Mouse (Mus musculus) ZHBTc4 (cell line): ENCODE measurements at regions not wholly inside any gene's neighbourhood (a gene's known extent, or its start where the extent isn't known, plus 50 kb on each side); places are given as distances from the start of the nearest gene placed in this dataset.
"Not testable (repeated sequence)": the region's sequence is repeated elsewhere in the genome, so short reads cannot be mapped to it uniquely, and the experiment has no call there.

Source experiments
- DNase-seq: peaks from one replicate; pipeline ENCODE4 v3.0.0-alpha.2; 2011; ENCODE audit warnings: low read depth, low spot score

- DNase-seq: no peak
These were observed 114.0 kb upstream of the Nxpe4 start for GRCm38 (mm10) chr9:48047846-48048245.

DNA sequence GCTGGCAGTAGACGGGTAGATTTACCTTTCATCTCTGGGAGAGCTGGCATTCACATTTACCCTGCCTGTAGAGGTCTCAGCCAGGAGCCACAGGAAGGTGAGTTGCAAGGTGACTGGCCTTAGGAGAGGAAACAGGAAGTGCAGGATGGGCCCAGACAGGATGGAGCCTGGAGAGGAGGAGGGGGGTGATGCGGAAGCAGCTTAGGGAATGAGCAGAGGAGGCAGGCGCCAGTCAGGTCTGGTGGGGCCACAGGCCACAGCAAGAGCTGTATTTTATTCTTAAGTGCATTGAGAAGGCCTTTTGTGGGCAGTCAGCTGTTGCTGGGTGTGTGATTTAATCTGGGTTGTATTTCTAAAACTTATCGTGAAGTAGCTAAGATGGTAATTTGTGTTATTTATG, 108.2 kb upstream of the Nxpe4 start:
- no peak for DNase-seq

- no peak for DNase-seq
These were observed 106.6 kb upstream of the Nxpe4 start for GRCm38 (mm10) chr9:48055246-48055645.

GRCm38 (mm10) chr9:48058599-48058998, 103.2 kb upstream of the Nxpe4 start:
- no peak for DNase-seq

DNA sequence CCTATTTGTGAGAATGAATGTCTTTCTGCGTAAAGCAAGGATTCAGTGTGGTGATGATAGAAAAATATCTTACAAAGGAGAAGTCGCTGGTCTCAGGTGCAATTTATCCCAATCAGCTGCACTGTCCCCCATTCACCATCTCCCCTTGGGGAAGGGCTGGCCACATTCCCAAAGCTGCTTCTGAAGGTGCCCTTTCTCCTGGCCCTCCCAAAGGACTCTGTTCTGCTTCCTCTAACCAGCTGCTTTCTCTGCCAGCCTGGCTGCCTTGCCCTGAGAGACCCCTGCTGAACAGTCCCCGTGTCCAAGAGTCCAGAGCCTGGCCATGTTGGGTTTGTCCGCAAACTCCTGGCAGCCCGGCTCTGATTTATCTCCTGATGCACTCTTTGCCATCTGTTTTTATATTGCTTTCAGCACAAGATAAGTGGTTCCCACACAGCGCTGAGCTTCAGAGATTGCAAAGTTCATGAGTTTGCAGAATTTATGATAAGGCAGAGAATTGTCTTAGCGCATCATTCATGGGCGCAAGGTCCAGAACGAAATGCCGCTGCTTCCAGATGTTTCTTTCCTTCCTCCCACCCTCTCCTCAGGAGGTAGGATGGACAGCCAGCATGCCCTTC, 102.2 kb upstream of the Nxpe4 start:
- DNase-seq: no peak

GRCm38 (mm10) chr9:48060996-48061395, 100.8 kb upstream of the Nxpe4 start:
- DNase-seq: no peak

- no peak for DNase-seq
These were observed 95.0 kb upstream of the Nxpe4 start for GRCm38 (mm10) chr9:48066730-48067345.

DNA sequence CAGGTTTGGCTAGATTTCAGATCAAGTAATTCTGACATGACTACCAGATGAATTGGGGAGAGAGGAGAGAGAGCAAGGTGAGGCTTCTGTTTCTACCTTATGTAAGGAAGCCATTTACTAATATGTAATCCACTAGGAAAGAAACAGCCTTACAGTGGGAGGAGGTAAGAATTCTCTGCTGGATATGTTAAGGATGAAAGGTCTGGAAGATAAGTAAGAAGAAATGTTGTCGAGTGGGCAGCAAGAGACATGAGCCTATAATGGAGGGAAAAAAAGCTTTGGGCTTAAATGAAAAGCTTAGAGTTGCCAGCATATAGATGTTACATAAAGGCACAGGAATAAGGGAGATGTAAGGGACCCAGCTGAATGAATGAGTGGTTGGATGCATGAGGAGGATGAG, 89.2 kb upstream of the Nxpe4 start:
- no peak for DNase-seq

GRCm38 (mm10) chr9:48073096-48073495, 88.7 kb upstream of the Nxpe4 start:
- DNase-seq: no peak

DNA sequence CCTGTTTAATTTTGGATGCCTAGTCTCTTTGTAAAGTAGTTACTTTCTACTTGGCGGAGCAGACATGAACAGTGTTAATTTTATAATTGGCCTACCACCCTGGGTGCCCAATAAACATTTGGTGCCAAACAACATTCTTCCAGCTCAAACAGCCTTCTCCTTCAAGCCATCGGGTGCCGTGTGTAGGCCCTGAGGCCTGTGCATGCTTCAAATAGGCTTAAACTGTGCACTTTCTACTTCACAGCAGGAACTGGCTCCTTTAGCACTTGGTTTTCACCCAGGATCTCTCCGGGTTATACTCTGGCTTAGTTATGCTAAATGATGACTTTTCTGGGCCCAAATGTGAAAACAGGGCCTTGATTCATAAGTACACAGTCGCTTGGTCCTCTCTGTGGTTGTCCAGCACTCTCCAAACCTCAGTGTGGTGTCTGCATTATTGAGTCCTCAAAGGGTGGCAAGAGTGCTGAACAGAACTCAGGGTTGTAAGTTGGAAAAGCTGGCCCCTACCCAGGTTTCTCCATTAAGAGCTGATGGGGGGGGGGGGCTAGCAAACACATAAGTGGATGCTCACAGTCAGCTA, 86.1 kb upstream of the Nxpe4 start:
- DNase-seq: no peak

DNA sequence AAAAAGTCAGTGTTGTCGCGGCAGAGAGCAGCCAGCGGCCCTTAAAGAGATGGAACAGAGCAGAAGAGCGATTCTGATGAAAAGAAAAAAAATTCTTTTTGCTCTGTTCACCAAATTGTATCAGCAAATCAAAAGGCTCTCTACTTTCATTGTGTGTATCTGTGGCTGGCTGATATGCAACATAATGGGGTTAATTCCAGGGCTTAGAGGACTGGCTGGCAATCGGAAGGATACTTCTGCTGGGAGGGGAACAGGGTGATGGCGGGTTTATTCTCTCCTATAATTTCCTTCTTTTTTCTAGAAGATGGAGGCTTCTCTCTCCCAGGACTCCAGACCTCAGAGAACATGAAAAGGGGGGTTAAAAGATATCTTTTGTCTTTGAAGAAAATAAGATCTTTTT, 79.4 kb upstream of the Nxpe4 start:
- peak; percentile 16 for DNase-seq

DNA sequence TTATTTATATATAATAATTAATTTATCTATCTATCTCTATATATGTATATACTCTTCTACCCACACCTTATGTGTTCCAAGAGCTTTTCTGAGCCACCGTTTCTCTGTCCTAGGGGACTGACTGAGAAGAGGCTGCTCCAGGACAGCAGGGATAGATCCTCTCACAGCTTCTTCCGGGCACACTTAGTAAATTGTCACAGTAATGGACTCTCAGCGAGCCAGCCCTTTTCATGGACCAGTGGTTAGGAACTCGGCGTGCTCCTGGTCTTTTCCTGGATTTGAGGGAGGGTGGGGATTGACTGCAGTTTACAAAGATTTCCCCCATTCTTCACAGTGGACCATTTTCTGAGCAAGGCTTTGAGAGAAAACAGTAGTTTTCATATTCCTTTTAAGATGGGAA, 77.6 kb upstream of the Nxpe4 start:
- DNase-seq: not testable (repeated sequence)

DNA sequence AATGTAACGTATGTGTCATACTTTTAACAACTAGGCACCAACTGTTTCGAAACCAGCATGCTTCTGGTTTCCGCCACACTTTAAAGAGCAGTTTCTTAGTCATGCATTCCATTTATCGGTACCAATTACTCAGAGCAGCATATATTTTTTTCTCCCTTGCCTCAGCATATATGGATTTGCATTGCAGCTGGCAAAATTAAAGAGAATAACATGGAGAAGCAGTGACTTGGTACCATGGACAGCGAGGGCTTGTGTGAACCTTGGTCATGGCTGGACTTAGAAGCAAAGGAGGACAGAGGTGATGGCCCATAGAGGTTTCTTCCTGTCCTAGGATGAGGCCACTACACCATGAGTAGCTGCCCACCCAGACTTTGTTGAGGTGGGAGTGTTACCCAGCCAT, 72.2 kb upstream of the Nxpe4 start:
- no peak for DNase-seq

DNA sequence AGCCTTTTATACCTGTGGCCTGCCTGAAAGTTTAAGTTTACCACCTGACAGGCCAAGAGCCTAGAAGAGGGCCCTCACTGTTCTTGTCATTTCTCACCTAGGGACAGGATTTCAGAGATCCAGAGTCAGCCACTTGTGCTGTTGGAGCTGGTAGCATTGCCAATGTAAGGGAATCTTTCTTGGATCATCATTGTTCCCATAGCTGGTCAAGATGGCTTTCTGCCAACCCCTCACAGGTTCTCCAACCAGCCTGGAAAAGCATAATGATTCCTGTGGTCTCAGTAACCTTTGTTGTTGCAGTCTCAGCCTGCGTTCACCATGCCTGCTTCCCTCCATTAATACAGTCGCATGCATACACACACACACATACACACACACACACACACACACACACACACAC, 67.1 kb upstream of the Nxpe4 start:
- DNase-seq: no peak

- DNase-seq: no peak
These were observed 62.0 kb upstream of the Nxpe4 start for GRCm38 (mm10) chr9:48099846-48100245.

DNA sequence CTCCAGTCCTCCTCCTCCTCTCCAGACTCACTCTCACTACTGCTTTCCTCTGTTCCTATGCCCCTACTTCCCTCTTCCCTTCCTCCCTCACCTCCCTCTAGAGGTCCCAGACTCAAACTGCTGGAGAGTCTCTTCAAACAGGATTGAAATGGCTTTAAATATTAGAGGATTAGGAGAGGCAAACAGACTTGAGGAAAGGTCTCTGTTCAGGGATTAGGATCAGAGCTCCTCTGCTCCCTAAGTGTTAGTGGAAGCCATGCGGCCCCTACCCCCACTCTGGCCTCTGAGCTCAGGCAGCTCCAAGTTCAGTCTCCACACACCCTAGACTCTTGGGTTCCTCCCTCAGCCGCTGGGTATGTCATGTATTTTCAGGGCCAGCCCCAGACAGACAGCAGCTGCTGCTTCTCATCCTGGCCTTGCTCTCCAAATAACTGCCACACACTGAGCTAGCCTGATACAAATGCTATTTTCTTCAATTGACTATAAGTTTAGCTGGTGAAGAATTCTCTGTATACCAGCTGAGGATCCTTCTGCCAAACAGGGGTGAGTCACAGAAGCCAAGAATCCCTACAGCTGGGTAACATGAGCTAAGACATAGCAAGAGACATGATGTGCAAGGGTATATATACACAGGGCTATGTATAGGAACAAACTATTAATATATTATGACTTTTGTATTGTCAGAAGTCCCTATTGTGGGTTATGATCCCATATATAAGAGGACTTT, 55.2 kb upstream of the Nxpe4 start:
- DNase-seq: no peak

DNA sequence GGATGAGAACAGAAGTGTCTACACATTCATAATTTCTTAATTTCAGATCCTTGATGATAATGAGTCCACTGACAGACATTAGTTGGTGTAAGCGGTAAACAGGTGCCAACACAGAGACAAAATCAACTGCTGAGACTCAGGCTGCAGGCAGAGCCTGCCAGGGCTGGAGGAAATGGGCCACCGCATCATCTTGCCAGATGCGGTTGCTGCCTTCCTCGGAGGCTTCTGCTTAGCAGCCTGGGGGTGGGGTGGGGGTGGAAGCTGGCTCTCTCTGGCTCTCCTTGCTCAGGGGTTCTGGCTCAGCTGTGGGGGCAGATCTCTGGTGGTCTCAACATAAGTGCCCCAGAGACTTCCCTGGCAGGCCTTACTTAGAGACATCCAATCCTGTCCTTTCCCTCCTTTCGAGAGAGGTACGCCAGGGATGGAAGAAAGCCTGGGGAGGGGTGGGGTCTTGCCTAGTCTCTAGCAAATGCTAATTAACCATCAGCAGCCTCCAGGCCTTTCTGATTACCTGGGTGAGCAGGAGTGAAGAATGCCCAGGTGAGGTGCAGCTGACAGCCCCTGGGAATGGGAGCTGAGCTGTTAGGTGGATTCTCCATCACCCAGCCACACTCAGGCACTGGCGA, 52.7 kb upstream of the Nxpe4 start:
- DNase-seq: no peak

GRCm38 (mm10) chr9:48111316-48111890, 50.4 kb upstream of the Nxpe4 start:
- no peak for DNase-seq
